Mouse (Mus musculus): Measurements from ENCODE around the gene 1700042G07Rik.
"Not testable (repeated sequence)": the region's sequence is repeated elsewhere in the genome, so short reads cannot be mapped to it uniquely, and the experiment has no call there.

Gene 1700042G07Rik

DNA sequence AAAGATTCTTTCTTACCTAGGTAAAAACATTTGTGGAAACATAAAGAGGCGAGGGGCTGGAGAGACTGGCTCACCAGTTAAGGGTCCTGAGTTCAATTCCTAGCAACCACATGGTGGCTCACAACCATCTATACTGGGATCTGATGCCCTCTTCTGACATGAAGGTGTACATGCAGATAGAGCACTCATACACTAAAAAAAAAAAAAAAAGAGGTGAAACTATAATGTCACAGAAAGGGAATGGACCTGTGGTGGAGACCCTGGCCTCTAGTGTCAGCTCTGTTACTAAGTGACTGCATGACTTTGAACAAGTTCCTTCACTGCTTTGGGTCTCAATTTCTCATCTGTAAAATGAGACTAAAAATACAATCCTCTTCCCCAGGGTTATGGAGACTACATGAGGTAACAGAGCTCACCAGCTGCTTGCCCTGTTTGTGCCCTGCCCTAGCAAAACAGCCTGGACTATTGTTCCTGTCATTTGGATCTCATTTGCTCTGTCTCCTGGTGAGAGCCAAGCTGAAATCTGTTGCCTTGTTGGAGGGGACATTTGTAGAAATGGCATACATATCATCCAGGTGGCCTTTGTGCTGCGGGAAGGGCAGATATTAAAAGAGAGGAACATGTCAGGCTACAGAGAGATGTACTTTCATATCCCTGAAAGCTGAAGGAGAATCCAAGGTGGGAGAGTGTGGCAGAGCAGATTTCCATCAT, 42.9 kb downstream of the 1700042G07Rik start:
- no peak for DNase-seq

DNA sequence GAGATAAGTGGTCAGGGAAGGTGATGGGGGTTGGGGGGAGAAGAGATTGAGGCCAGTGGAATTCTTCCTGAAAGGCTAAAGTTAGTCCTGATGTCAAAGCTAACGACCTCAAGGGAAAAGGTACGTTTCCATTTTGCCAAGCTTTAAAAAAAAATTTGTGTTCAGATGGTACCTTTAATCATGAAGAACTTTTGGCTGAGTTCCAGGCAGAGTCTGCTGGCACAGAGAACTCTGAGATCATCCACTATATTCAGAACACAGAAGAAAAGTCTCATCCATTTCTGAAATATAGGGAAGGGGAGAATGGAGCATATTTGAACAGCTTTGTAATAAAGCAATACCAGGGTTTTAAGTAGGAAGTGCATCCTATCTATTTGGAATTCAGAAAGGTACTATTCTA, 43.9 kb downstream of the 1700042G07Rik start:
- DNase-seq, result no peak

DNA sequence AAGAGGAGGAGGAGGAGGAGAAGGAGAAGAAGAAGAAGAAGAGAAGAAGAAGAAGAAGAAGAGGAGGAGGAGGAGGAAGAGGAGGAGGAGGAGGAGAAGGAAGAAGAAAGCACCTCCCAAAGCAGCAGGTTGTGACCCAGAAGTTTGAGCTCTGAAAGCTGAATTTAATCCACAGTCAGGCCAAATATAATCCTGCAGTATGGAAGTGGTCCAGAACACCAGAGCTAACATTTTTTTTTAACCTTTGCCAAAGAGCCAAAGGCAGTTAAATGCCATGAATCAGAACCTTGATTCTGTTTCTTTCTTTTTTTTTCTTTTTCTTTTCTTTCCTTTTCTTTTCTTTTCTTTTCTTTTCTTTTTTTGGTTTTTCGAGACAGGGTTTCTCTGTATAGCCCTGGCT, 44.5 kb downstream of the 1700042G07Rik start:
- DNase-seq, result not testable (repeated sequence)

- DNase-seq, result no peak
Measured at GRCm38 (mm10) chr4:116219056-116219455, 45.9 kb downstream of the 1700042G07Rik start.

DNA sequence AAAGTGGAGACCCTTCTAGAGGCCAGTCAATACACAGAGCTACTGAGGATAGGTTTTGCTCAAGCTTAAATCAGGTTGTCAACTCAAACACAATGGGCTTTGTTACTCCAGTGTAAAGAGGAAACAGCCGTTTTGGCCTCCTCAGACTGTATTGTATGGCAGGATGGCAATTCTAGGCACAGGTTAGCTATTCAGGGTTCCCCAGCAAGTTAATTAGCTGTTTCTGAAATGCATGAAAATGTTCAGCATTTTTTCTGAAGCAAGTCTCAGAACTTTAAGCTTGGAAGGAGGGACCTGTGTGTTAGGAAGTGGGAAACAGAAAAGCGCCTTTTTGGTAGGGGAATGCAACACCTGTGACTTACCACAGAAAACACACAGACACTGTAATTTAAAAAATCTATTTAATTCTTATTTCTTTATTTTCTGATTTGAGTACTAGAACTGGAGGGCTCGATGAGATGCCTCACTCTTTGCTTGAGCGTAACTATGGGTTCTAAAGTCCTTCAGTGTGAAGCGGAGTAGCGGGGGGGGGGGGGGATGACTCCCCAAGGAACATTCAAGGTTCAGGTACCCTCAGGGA, 47.0 kb downstream of the 1700042G07Rik start:
- peak; percentile 5 for DNase-seq

DNA sequence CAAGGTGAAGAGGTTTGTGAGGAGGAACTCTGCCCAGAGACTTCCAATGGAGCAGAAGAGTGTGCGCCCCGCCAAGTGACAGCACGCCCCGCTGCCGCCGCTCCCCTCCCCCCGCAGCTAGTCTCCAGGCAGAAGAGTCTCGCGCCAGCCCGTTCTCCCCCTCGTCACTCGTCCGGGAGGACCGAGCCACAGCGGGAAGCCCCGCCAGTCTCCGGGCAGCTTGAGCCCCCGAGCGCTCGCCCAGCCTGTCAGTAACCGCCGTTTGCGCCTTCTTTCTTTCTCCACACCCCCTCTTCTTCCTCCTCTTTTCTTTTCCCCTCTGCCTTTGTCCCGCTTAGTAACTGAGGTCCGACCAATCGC, 47.6 kb downstream of the 1700042G07Rik start:
- DNase-seq, result no peak

DNA sequence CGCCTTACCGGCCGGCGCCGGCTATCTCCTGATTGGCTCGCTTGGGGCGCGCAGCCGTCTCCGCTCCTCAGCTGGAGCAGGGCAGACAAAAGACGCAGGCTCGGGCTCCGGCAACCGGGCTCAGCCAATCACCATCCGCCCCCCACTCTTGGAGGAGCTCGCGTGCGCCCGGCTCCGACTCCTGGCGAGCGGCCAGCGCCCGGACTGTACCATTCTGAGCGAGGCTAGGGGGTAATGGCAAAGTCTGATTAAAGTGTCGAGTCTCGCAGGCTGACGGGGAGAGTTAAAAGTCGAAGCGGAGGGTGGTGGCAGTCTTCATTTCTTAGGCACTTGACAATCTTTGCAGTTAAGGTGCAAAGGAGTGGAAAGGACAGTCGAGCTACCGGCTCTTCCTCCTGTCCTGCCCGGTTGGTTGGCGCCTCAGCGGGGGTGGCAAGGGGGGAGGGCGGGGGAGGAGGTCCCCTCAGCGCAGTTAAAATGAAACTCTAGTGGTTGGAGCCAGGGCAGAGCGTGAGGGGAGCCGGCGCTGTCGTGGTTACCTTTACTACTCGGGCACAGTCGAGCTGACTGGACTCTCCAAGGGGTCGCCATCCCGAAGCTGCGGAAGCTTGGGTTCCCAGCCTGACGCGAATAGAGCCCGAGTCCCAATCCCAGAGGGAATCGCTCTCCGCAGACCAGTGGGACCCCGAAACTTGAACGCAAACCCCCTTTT, 48.1 kb downstream of the 1700042G07Rik start, which contains the start of gene Pik3r3:
TSS of gene Pik3r3 (plus strand) at position 479 of the 712 bp plus-strand sequence.
- peak; percentile 96 for DNase-seq

GRCm38 (mm10) chr4:116221996-116222842, 49.0 kb downstream of the 1700042G07Rik start:
- no peak for DNase-seq

GRCm38 (mm10) chr4:116222843-116223119, 49.6 kb downstream of the 1700042G07Rik start:
- DNase-seq, result no peak
